Mouse (Mus musculus) spleen, embryonic (tissue): ENCODE results near the gene Myh2.

Experiments
- CTCF ChIA-PET: fragments of 350-600 bp; sonication (Branson Sonifier 250); formaldehyde crosslinking; loops from one replicate; lab custom pipeline; 2022; lab: Charles Lee

The Myh2 gene

DNA sequence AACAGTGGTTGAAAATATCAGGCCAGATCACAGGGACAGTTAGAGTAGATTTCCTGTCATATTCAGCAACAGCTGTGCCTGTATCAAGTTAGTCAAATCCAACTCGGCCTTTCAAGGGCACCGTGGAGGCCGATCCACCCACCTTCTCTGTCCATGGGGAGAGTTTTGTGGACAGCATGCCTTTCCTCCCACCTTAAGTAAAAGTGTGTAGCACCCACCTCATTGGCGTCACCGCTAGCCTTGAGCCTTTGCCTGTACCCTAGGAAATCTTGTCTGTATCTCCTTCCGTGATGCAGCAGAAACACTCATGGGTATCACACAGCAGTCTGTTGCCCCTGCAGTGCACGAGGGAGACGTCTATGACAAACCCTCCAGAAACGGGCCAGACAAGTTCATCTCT, 66.0 kb downstream of the Myh2 start:
- CTCF ChIA-PET, result no interaction called here

DNA sequence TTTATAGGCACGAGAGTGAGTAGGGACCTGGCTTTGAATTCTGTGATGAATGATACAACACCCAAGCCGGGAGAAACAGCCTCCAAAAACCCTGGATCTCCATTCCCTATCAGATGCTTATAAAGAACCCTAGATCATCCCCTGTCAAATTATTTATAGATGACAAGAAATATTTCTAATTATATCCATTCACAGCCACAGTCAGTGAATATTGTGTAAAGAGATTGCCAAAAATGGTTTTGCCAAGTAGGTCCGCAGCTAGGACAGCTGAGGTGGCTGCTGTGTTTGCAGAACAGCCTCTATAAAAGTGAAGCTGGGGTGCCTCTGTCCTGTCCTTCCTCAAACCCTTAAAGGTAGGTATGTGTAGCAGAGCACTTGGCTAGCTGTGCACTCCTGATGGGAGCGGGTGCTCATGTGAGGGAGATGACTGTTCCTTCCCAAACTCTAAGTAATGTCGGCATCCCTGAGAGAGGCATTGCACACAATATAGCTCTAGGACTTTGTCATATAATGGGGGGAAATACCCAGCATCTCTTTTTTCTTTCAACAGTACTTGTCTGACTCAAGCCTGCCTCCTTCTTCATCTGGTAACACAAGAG, 66.8 kb downstream of the Myh2 start, which contains the start of gene Myh4:
Gene Myh4, plus strand, starts transcription at position 549 of the 599 bp plus-strand sequence.
- CTCF ChIA-PET, result interaction anchor here (0.7 kb wide), 1 partner anchor 127 kb away, joined by 3 read pairs; no protein-coding TSS in a partner anchor

DNA sequence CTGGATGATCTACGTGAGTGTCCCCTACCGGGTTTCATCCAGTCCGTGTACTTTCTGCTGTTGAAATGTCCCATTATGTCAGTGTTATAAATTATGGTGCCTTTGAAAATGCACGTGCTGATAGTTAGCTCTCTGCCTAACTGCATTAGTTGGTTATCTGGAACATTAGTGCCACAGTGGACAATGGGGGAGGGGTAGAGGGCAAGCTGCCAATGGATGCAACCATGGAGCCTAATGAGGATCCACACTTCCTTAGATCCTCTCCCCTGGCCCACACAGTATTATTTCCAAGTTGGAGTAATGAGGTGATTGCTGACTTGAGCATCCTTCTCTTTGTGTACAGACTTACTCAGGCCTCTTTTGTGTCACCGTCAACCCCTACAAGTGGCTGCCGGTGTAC, 70.2 kb downstream of the Myh2 start:
- CTCF ChIA-PET, result no interaction called here
